ENCODE assay signal across 20 mouse cellular contexts in the genomic region with DNA sequence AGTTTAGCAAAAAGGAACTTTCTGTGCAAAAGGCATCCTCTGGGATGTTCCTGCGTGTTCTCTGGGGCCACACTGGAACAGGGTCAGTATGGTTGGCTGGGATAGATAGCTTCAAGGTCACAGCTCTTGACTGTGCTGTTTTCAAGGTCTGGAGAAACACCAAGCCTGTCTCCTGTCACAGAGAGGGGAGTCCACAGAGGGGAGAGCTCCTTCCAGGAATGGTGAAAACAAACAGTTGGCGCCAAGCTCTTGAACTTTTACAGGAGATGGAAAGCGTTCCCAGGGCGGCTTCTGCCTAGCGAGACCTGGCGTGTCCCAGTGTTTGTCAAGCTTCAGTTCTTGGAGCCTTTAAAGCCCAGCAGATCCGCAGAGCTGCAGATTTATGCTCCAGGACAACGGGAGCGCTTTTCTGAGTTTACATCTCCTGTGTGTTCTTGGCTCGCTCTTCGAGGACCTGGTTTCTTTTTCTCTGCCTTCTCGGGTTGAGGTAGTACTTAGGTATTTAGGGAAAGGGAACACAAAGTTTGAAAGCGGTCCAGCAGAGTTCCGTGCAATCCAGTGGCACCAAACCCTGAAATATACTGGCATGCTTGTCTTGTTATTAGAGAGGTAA. TPM values are rescaled to one million over a fixed set of nuclear protein-coding genes. Genes with fewer than 3 reads are reported as not detected.
DNase-seq lines count a peak whose midpoint lies in the region; ATAC-seq lines count a peak whose summit lies in the region.
"Had no signal": no experiment of that assay in that cellular context is flagged by ENCODE, and none has a peak within 500 bp of the region (broad histone marks: within the 10 kb centered on the region; RNA-seq: fewer than 3 reads in every experiment).

No protein-coding gene starts in this region.

- intact Hi-C loops in heart, postnatal 25 days (cut with DNase I), result no loop called here

- no peaks in the 10 kb centered on the region for H3K9me3 ChIP-seq in intestine, embryonic 16.5 days (ENCODE audit: control insufficient read depth, low read length)
- H3K9me3 ChIP-seq: forebrain, embryonic 12.5 days; neural tube, embryonic 13.5 days had no signal

- no peak overlapping the region for H3K4me3 ChIP-seq in intestine, embryonic 16.5 days (ENCODE audit: low read length)
- H3K4me3 ChIP-seq: forebrain, embryonic 12.5 days; neural tube, embryonic 13.5 days had no signal

- H3K9ac ChIP-seq in intestine, embryonic 16.5 days (ENCODE audit: low read depth, low read length), result no peak overlapping the region
- H3K9ac ChIP-seq: forebrain, embryonic 12.5 days; liver, postnatal 0 days; neural tube, embryonic 13.5 days had no signal

- 0 out of 2 replicates have a peak, but pooled peaks cover 3% of the 10 kb centered on the region for H3K4me1 ChIP-seq in intestine, embryonic 16.5 days (ENCODE audit: control insufficient read depth, insufficient read depth, low read length)
- H3K4me1 ChIP-seq: forebrain, embryonic 12.5 days; neural tube, embryonic 13.5 days had no signal

- peak; percentile 48; the same call in 1 of the 2 replicates for ATAC-seq in intestine, embryonic 16.5 days
- ATAC-seq: hindbrain, postnatal 0 days; liver, postnatal 0 days had no signal

- peak; percentile 46 to 53 for DNase-seq in heart, adult 18-20 months
- DNase-seq in heart, postnatal 25 days (ENCODE audit: low spot score), result no peak
- DNase-seq in urinary bladder, postnatal 14 days (ENCODE audit: low spot score), result peak; percentile 12
- DNase-seq in urinary bladder, adult 2 months (ENCODE audit: low spot score), result no peak
- DNase-seq in lung, adult 18-20 months, result no peak
- no peak for DNase-seq in urinary bladder, postnatal 10 days (ENCODE audit: low spot score)
- DNase-seq in urinary bladder, postnatal 36 days (ENCODE audit: low spot score in 2 of 2), result no peak
- DNase-seq: B cell, adult 2 months; cerebellum, adult 11 months; cerebellum, postnatal 36 days; kidney, adult 9 months; kidney, postnatal 36 days; liver; liver, postnatal 0 days; retina, postnatal 1 day; thymus, postnatal 4 days had no signal

- H3K27ac ChIP-seq in intestine, embryonic 16.5 days (ENCODE audit: low read length), result peak overlapping the region; percentile 1; the same call in 1 of the 2 replicates
- H3K27ac ChIP-seq: forebrain, embryonic 12.5 days; hindbrain, postnatal 0 days; neural tube, embryonic 13.5 days had no signal

- H3K4me2 ChIP-seq in intestine, embryonic 16.5 days (ENCODE audit: low read depth, low read length), result peak overlapping the region; percentile 2; the same call in 1 of the 2 replicates
- H3K4me2 ChIP-seq: forebrain, embryonic 12.5 days; neural tube, embryonic 13.5 days had no signal

- 46% methylated on average over 14 of the region's 14 CpGs for WGBS in intestine, embryonic 16.5 days

- no peaks in the 10 kb centered on the region for H3K27me3 ChIP-seq in intestine, embryonic 16.5 days (replicated peaks; ENCODE audit: control insufficient read depth, insufficient read depth, low read length)
- H3K27me3 ChIP-seq: forebrain, embryonic 12.5 days; neural tube, embryonic 13.5 days had no signal

- H3K36me3 ChIP-seq in intestine, embryonic 16.5 days (ENCODE audit: control insufficient read depth, insufficient read depth, low read length), result no peaks in the 10 kb centered on the region
- H3K36me3 ChIP-seq: forebrain, embryonic 12.5 days; neural tube, embryonic 13.5 days had no signal

RNA-seq across cellular contexts. Expression of a gene that starts 40.3 kb away (rescaled TPM):
- total RNA-seq in heart, adult 18-20 months (2021), result 10 to 100 TPM; 29.8 to 30.9 TPM
- total RNA-seq in heart, postnatal 25 days (2021), result 10 to 100 TPM; 35.3 to 35.9 TPM
- 10.8 and 13.8 TPM in 2 replicates for polyA plus RNA-seq in urinary bladder, adult 2 months (2012; rRNA removed)
- 11.8 and 14.7 TPM in 2 replicates for polyA plus RNA-seq in intestine, embryonic 16.5 days (2015; fragmentation: Nextera tagmentation; extraction: Ambion mirVana)

Comparison
In these comparisons a context has a peak if more than half of its experiments do, and no peak if none do; other contexts are left out.
1. DNase-seq: peak in heart, adult 18-20 months (2 of 2) and urinary bladder, postnatal 14 days (single experiment); none in heart, postnatal 25 days (single experiment), urinary bladder, adult 2 months (single experiment), lung, adult 18-20 months (0 of 2), urinary bladder, postnatal 10 days (single experiment) and urinary bladder, postnatal 36 days (0 of 2).